Mouse (Mus musculus) kidney, postnatal 0 days (tissue): Measurements from ENCODE around the gene Plxna2. TPM values are rescaled to one million over a fixed set of nuclear protein-coding genes. Genes with fewer than 3 reads are reported as not detected.
A peak's percentile ranks its signal among the peaks of the same experiment; 100 is the strongest.

Experiments
- ATAC-seq: fragments of 200-750 bp; cut with Nextera tagmentation; replicated peaks from 2 replicates; pipeline ENCODE4 v1.8.0; 2017; ENCODE audit warnings: low read depth, moderate number of reproducible peaks, moderate TSS enrichment, moderate library complexity; ENCODE audit not compliant: low FRiP score
- DNase-seq: peaks from one replicate; pipeline ENCODE4 v3.0.0-alpha.2; 2016; ENCODE audit warnings: low spot score
- H3K27ac ChIP-seq: fragments of 300-500 bp; sonication (generic); 2 replicates; pipeline ENCODE4 v1.5.1; 2014; ENCODE audit warnings: mild to moderate bottlenecking
- H3K27me3 ChIP-seq: fragments of 300-500 bp; sonication (generic); 2 replicates; pipeline ENCODE4 v1.6.1; 2014; ENCODE audit warnings: low read length, mixed read lengths; ENCODE audit not compliant: insufficient read depth
- H3K36me3 ChIP-seq: fragments of 300-500 bp; sonication (generic); 2 replicates; pipeline ENCODE4 v1.6.1; 2014; ENCODE audit warnings: low read length, mixed read lengths; ENCODE audit not compliant: insufficient read depth
- H3K4me1 ChIP-seq: fragments of 300-500 bp; sonication (generic); replicated peaks from 2 replicates; pipeline ENCODE4 v1.6.1; 2014; ENCODE audit warnings: antibody characterized with exemption, low read length, mixed read lengths; ENCODE audit not compliant: insufficient read depth
- H3K4me2 ChIP-seq: fragments of 300-500 bp; sonication (generic); 2 replicates; pipeline ENCODE4 v1.6.1; 2014; ENCODE audit warnings: mild to moderate bottlenecking, low read length, moderate library complexity, mixed read lengths
- H3K4me3 ChIP-seq: fragments of 300-500 bp; sonication (generic); replicated peaks from 2 replicates; pipeline ENCODE4 v1.5.1; 2014; ENCODE audit warnings: low read depth, low read length
- H3K9ac ChIP-seq: fragments of 300-500 bp; sonication (generic); 2 replicates; pipeline ENCODE4 v1.6.1; 2014; ENCODE audit warnings: low read depth, low read length
- H3K9me3 ChIP-seq: fragments of 300-500 bp; sonication (generic); replicated peaks from 2 replicates; pipeline ENCODE4 v1.6.1; 2016; ENCODE audit warnings: low read length, inconsistent platforms, mixed read lengths
- CTCF ChIP-seq: IDR thresholded peaks from 2 replicates; pipeline ENCODE4 v1.5.1; 2016; ENCODE audit warnings: antibody characterized with exemption, low read depth, mild to moderate bottlenecking, moderate library complexity
- WGBS: fragments of 180-500 bp; shearing (Covaris S2); extraction: QIAGEN DNeasy Blood & Tissue Kit; methylation state at CpG from one replicate; pipeline ENCODE4 v1.1.7; 2014; 5-methylcytosine and 5-hydroxymethylcytosine counted together
- polyA plus RNA-seq: library from polyadenylated mRNA; unstranded; fragments of >200 nt; fragmentation: Nextera tagmentation; extraction: Ambion mirVana; gene quantifications from 2 replicates; pipeline ENCODE4 v1.2.1, GENCODE M21; 2015

Plxna2 gene
- polyA plus RNA-seq, 1 experiment from 2014 or later, result 2.8 TPM

DNA sequence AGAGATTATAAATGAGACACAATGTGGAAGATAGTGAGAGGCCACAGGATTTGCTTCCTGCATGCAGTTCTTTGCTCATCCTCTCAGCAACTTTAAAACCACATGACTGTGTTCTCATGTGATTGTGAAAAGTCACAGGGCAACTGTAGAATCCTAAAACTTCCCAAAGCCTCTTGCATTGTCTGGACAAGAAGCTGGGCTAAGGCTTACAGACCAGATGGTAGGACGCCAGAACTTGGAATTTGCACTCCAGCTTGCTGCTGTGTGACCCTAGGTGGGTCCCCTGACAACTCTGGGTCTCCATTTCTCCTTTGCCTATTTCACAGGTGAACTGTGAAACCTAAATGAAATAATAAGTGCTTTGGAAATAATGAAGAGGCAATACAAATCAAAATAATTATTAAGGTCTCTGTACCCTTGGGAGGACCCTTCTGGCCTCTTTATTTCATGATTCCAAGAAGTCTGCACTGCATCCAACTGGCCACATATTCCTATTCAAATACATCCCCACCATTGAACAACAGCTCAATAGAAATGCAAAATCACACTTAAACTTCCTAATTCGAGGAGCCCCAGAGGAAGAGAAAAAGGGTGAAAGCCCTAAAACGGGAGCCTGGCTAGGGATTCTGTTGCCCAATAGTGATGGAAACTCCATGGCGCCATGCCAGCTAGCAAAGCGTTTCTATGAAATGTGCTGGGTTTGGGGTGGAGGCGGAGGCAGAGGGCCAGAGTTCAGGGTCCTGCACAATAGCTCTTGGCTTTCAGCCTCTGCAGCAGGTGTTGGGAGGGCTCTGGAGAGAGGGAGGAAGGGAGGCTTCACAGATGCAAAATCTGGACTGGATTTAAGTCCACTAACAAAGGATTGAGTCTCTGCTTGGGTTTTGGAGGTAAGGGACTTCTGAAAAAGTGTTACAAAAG, 128.6 kb downstream of the Plxna2 start:
- H3K4me1 ChIP-seq, result no peaks in the 10 kb centered on the region
- TF ChIP-seq CTCF, result no peak
- WGBS, result 18% methylated on average over 6 of the region's 6 CpGs
- H3K36me3 ChIP-seq, result no peaks in the 10 kb centered on the region
- H3K27me3 ChIP-seq, result no peaks in the 10 kb centered on the region
- H3K9me3 ChIP-seq, result no peaks in the 10 kb centered on the region
- H3K4me2 ChIP-seq, result no peak overlapping the region
- H3K4me3 ChIP-seq, result no peak overlapping the region
- DNase-seq, result peak; percentile 46
- H3K9ac ChIP-seq, result no peak overlapping the region
- no peak for ATAC-seq
- H3K27ac ChIP-seq, result no peak overlapping the region

GRCm38 (mm10) chr1:194747258-194747657, 129.2 kb downstream of the Plxna2 start:
- ATAC-seq (no peak), DNase-seq (no peak)
- no peaks in the 10 kb centered on the region for H3K9me3 ChIP-seq
- H3K36me3 ChIP-seq, result no peaks in the 10 kb centered on the region
- no peak overlapping the region for H3K4me2 ChIP-seq
- H3K4me3 ChIP-seq, result no peak overlapping the region
- TF ChIP-seq CTCF, result no peak
- H3K9ac ChIP-seq, result no peak overlapping the region
- no peaks in the 10 kb centered on the region for H3K4me1 ChIP-seq
- H3K27me3 ChIP-seq, result no peaks in the 10 kb centered on the region
- H3K27ac ChIP-seq, result no peak overlapping the region

DNA sequence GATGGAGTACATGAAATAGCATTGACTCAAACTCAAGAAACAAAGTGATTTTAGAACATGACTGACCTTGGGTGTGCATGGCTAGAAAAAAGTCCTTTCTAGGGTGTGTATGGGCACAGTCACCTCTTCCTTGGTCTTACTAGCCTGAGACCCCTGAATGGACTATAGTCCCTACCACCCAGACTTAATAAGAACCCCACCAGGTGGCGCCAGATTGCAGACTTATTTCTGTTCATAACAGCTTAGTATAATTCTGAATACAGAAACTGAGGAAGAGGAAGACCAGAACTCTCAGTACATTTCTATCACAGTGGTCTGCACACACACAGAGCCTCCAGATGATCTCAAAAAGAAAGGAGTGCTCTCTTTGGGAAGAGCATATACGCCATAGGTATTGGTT, 135.2 kb downstream of the Plxna2 start:
- H3K4me3 ChIP-seq, result no peak overlapping the region
- H3K9me3 ChIP-seq, result no peaks in the 10 kb centered on the region
- H3K27me3 ChIP-seq, result no peaks in the 10 kb centered on the region
- DNase-seq (peak; percentile 72), ATAC-seq (no peak)
- no peak overlapping the region for H3K27ac ChIP-seq
- TF ChIP-seq CTCF, result peak; percentile 73
- no peak overlapping the region for H3K9ac ChIP-seq
- no peaks in the 10 kb centered on the region for H3K4me1 ChIP-seq
- WGBS, result 55% methylated on average over 2 of the region's 2 CpGs
- no peak overlapping the region for H3K4me2 ChIP-seq
- 0 out of 2 replicates have a peak, but pooled peaks cover 3% of the 10 kb centered on the region for H3K36me3 ChIP-seq

GRCm38 (mm10) chr1:194756001-194756400, 138.0 kb downstream of the Plxna2 start:
- Histone ChIP-seq H3K27me3 (no peaks in the 10 kb centered on the region), H3K9ac (no peak overlapping the region), H3K4me3 (no peak overlapping the region), H3K4me2 (no peak overlapping the region), H3K9me3 (no peaks in the 10 kb centered on the region), H3K27ac (no peak overlapping the region), H3K4me1 (no peaks in the 10 kb centered on the region), H3K36me3 (0 out of 2 replicates have a peak, but pooled peaks cover 3% of the 10 kb centered on the region)
- ATAC-seq (no peak), DNase-seq (no peak)
- no peak for TF ChIP-seq CTCF

DNA sequence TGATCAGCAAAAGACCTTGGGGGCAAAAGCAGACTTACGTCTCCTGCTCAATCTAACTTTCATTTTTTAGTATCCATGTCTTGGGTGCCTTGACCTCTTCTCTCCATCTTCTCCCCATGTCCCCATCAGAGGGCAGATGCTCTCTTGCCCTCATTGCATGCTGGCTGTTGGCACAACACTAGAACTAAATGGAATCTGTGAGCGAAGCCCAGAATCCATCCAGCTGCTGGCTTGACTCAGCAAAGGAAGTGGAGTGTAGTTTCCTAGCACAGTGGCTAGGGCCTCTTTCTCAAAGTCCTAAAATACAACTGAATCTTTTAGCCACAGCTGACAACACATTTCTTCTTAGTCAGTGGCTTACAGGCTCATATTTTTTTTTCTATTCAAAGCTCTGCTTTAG, 138.4 kb downstream of the Plxna2 start:
- DNase-seq, result no peak
- WGBS, result 71% methylated on average over 2 of the region's 2 CpGs

GRCm38 (mm10) chr1:194756863-194757262, 138.8 kb downstream of the Plxna2 start:
- WGBS, result 80% methylated on average over 3 of the region's 3 CpGs
- Histone ChIP-seq H3K27ac (no peak overlapping the region), H3K4me2 (no peak overlapping the region), H3K4me1 (no peaks in the 10 kb centered on the region), H3K9ac (no peak overlapping the region), H3K9me3 (no peaks in the 10 kb centered on the region), H3K36me3 (0 out of 2 replicates have a peak, but pooled peaks cover 3% of the 10 kb centered on the region), H3K4me3 (no peak overlapping the region), H3K27me3 (no peaks in the 10 kb centered on the region)
- TF ChIP-seq CTCF, result no peak
- ATAC-seq, result no peak
- no peak for DNase-seq

More for the DNA sequence above, 138.4 kb downstream of the Plxna2 start:
- TF ChIP-seq CTCF, result no peak
- no peak overlapping the region for H3K9ac ChIP-seq
- H3K4me2 ChIP-seq, result no peak overlapping the region
- H3K4me1 ChIP-seq, result no peaks in the 10 kb centered on the region
- H3K27me3 ChIP-seq, result no peaks in the 10 kb centered on the region
- no peak overlapping the region for H3K4me3 ChIP-seq
- no peaks in the 10 kb centered on the region for H3K9me3 ChIP-seq
- 0 out of 2 replicates have a peak, but pooled peaks cover 3% of the 10 kb centered on the region for H3K36me3 ChIP-seq
- H3K27ac ChIP-seq, result no peak overlapping the region
- ATAC-seq, result no peak
